Mouse (Mus musculus) right cerebral cortex, postnatal 14 days (tissue): ENCODE results near the gene Pigk.
"Not testable (repeated sequence)": the region's sequence is repeated elsewhere in the genome, so short reads cannot be mapped to it uniquely, and the experiment has no call there.

Source experiments
- DNase-seq: peaks from one replicate; pipeline ENCODE4 v3.0.0; 2022

Gene Pigk

GRCm38 (mm10) chr3:152770056-152770455 lies 56.2 kb downstream of the Pigk start:
- DNase-seq = no peak

GRCm38 (mm10) chr3:152776363-152776762 lies 62.5 kb downstream of the Pigk start:
- no peak for DNase-seq

GRCm38 (mm10) chr3:152776872-152777540 lies 63.1 kb downstream of the Pigk start:
- no peak for DNase-seq

GRCm38 (mm10) chr3:152779819-152780218 lies 65.9 kb downstream of the Pigk start:
- no peak for DNase-seq

GRCm38 (mm10) chr3:152783792-152784191 lies 69.9 kb downstream of the Pigk start:
- peak; percentile 83 for DNase-seq

GRCm38 (mm10) chr3:152784353-152784752 lies 70.5 kb downstream of the Pigk start:
- DNase-seq = not testable (repeated sequence)

- not testable (repeated sequence) for DNase-seq
Measured at GRCm38 (mm10) chr3:152788301-152788953, 74.5 kb downstream of the Pigk start.

- DNase-seq = no peak
Measured at GRCm38 (mm10) chr3:152792601-152793000, 78.7 kb downstream of the Pigk start.

- DNase-seq = no peak
Measured at GRCm38 (mm10) chr3:152793006-152793405, 79.1 kb downstream of the Pigk start.

GRCm38 (mm10) chr3:152796216-152796615 lies 82.3 kb downstream of the Pigk start:
- DNase-seq = no peak

GRCm38 (mm10) chr3:152797354-152797753 lies 83.5 kb downstream of the Pigk start:
- no peak for DNase-seq

GRCm38 (mm10) chr3:152799738-152800431 lies 86.0 kb downstream of the Pigk start:
- DNase-seq = no peak

GRCm38 (mm10) chr3:152813905-152814304 lies 100.0 kb downstream of the Pigk start:
- DNase-seq = no peak

- no peak for DNase-seq
Measured at GRCm38 (mm10) chr3:152815110-152815509, 101.2 kb downstream of the Pigk start.

GRCm38 (mm10) chr3:152820406-152820805 lies 106.5 kb downstream of the Pigk start:
- no peak for DNase-seq

- DNase-seq = no peak
Measured at GRCm38 (mm10) chr3:152821202-152821601, 107.3 kb downstream of the Pigk start.

- DNase-seq = no peak
Measured at GRCm38 (mm10) chr3:152831377-152831776, 117.5 kb downstream of the Pigk start.

- DNase-seq = no peak
Measured at GRCm38 (mm10) chr3:152831974-152832373, 118.1 kb downstream of the Pigk start.

GRCm38 (mm10) chr3:152832436-152832835 lies 118.5 kb downstream of the Pigk start:
- no peak for DNase-seq

- no peak for DNase-seq
Measured at GRCm38 (mm10) chr3:152837407-152837806, 123.5 kb downstream of the Pigk start.

- no peak for DNase-seq
Measured at GRCm38 (mm10) chr3:152837938-152838337, 124.0 kb downstream of the Pigk start.

- DNase-seq = no peak
Measured at GRCm38 (mm10) chr3:152841264-152841663, 127.4 kb downstream of the Pigk start.

GRCm38 (mm10) chr3:152842648-152843047 lies 128.7 kb downstream of the Pigk start:
- no peak for DNase-seq

GRCm38 (mm10) chr3:152843925-152844324 lies 130.0 kb downstream of the Pigk start:
- DNase-seq = no peak
